Mouse (Mus musculus) lung, adult 2 months (tissue): ENCODE data around the gene Telo2. TPM values are rescaled to one million over a fixed set of nuclear protein-coding genes. Genes with fewer than 3 reads are reported as not detected.
"Not testable (repeated sequence)": the region's sequence is repeated elsewhere in the genome, so short reads cannot be mapped to it uniquely, and the experiment has no call there.

Experiments
- DNase-seq: peaks from one replicate; pipeline ENCODE4 v3.0.0; 2022
- H3K4me1 ChIP-seq: fragments of 200-500 bp; 2 replicates; pipeline ENCODE4 v1.6.1; 2011; ENCODE audit warnings: low read length; ENCODE audit not compliant: control insufficient read depth, insufficient read depth
- H3K4me3 ChIP-seq: fragments of 200-500 bp; replicated peaks from 2 replicates; pipeline ENCODE3; 2011; ENCODE audit warnings: low read depth, mild to moderate bottlenecking, control low read depth, low read length; ENCODE audit errors: extremely low read depth
- CTCF ChIP-seq: fragments of 200-500 bp; IDR thresholded peaks from 2 replicates; pipeline ENCODE4 v1.5.1; 2011; ENCODE audit warnings: mild to moderate bottlenecking, low read length, control low read depth; ENCODE audit not compliant: insufficient read depth
- POLR2A ChIP-seq: fragments of 200-500 bp; IDR thresholded peaks from 2 replicates; pipeline ENCODE4 v1.6.1; 2011; ENCODE audit warnings: low read depth, mild to moderate bottlenecking, control low read depth, low read length, borderline replicate concordance; ENCODE audit errors: extremely low read depth
- WGBS: fragments of 180-500 bp; shearing (Covaris S2); methylation state at CpG from one replicate; pipeline ENCODE4 v1.1.7; 2018; 5-methylcytosine and 5-hydroxymethylcytosine counted together
- polyA plus RNA-seq: library from polyadenylated mRNA; depleted of rRNA; stranded (reverse); fragments of >200 nt; gene quantifications from 2 replicates; pipeline ENCODE4 v1.2.3, GENCODE M21; 2012; rRNA removed

Gene Telo2
- polyA plus RNA-seq = 17.9 and 19.2 TPM in 2 replicates

DNA sequence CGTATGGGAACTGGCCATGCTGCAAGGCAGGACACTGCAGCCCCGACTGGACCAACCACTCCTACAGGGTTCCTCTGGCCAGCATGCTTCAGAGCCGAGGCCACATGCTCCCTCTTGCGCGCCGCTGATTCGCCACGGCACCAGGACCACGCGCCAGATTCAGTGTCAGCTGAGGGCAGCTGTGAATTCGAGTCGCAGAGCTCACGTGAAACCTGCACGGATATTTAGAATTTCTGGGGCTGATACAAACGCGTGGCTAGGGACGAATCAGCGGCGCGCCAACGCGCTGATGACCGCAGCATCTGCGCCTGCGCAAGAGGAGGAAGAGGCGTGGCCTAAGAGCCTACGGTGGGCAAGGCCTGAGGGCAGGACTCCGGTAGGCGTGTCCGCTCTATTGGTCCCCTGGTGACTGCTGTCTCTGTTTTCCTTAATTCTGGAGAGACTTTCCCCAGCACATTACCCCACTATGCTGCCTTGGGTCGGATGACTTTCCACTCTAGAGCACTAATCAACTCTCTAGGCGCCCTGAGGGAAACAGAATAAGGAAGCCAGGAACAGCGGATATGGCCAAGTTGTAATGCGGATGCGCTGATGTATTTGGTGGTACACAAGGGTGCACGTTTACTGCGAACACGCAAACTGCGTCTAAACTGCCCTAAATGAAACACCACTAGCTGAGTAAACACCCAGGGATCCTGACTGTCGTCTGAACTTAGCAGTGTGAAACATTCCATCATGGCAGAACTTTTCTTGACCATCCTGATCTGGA lies at the start of gene Telo2:
Gene Telo2 (minus strand): TSS at position 304 of the 769 bp plus-strand sequence.
- WGBS = 4% methylated on average over 40 of the region's 40 CpGs
- peak; percentile 95 for DNase-seq

GRCm38 (mm10) chr17:25164770-25165169 lies 49.0 kb upstream of the Telo2 start:
- DNase-seq = no peak
- no peak for TF ChIP-seq POLR2A
- no peak for TF ChIP-seq CTCF
- Histone ChIP-seq H3K4me3 (no peak overlapping the region), H3K4me1 (no peaks in the 10 kb centered on the region)
- 92% methylated on average over 3 of the region's 3 CpGs for WGBS

More for the DNA sequence above, at the start of gene Telo2:
- H3K4me1 ChIP-seq = peaks cover 3% of the 10 kb centered on the region; the same call in 1 of the 2 replicates
- peak within 1 kb of the TSS; percentile 58 for H3K4me3 ChIP-seq
- TF ChIP-seq CTCF = no peak
- peak; percentile 57; the same call in 1 of the 2 replicates for TF ChIP-seq POLR2A

GRCm38 (mm10) chr17:25163387-25163786 lies 47.6 kb upstream of the Telo2 start:
- 67% methylated on average over 7 of the region's 7 CpGs for WGBS
- H3K4me1 ChIP-seq = no peaks in the 10 kb centered on the region
- DNase-seq = no peak
- H3K4me3 ChIP-seq = no peak overlapping the region
- no peak for TF ChIP-seq CTCF
- TF ChIP-seq POLR2A = no peak

GRCm38 (mm10) chr17:25162161-25162560 lies 46.4 kb upstream of the Telo2 start, which contains the start of gene Ccdc154:
TSS of gene Ccdc154 (plus strand) at chr17:25162461.
- no peaks in the 10 kb centered on the region for H3K4me1 ChIP-seq
- WGBS = 79% methylated on average over 1 of the region's 1 CpGs
- DNase-seq = no peak
- TF ChIP-seq CTCF (no peak), POLR2A (no peak)
- no peak within 1 kb of the TSS for H3K4me3 ChIP-seq

- no peak for DNase-seq
- H3K4me3 ChIP-seq = no peak overlapping the region
- 63% methylated on average over 4 of the region's 4 CpGs for WGBS
- TF ChIP-seq CTCF (0 out of 2 replicates have a peak, but pooled peaks have one; percentile 4), POLR2A (no peak)
- no peaks in the 10 kb centered on the region; the same call in 1 of the 2 replicates for H3K4me1 ChIP-seq
Measured at GRCm38 (mm10) chr17:25139960-25140359, 24.2 kb upstream of the Telo2 start.

DNA sequence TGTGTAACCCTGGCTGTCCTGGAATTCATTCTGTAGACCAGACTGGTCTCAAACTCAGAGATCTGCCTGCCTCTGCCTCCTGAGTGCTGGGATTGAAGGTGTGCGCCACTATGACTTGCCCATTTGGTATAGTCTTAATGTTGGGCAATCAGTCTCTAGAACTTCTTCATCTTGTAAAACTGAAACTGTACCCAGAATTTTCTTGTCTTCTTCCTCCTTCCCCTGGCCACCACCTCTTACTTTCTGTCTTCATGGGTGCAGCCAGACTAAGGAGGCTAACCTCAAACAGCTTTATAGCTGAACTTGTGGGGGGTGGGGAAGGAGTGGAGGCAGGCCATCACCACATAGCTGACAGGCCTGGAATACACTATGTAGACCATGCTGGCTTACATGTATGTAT lies 23.0 kb upstream of the Telo2 start:
- 97% methylated on average over 1 of the region's 1 CpGs for WGBS
- Histone ChIP-seq H3K4me1 (peaks cover 8% of the 10 kb centered on the region; the same call in 1 of the 2 replicates), H3K4me3 (no peak overlapping the region)
- no peak for TF ChIP-seq POLR2A
- TF ChIP-seq CTCF = no peak
- no peak for DNase-seq

GRCm38 (mm10) chr17:25135622-25136021 lies 19.9 kb upstream of the Telo2 start:
- H3K4me3 ChIP-seq = no peak overlapping the region
- WGBS = 86% methylated on average over 6 of the region's 6 CpGs
- peaks cover 8% of the 10 kb centered on the region; the same call in 1 of the 2 replicates for H3K4me1 ChIP-seq
- no peak for DNase-seq
- TF ChIP-seq POLR2A (no peak), CTCF (no peak)

DNA sequence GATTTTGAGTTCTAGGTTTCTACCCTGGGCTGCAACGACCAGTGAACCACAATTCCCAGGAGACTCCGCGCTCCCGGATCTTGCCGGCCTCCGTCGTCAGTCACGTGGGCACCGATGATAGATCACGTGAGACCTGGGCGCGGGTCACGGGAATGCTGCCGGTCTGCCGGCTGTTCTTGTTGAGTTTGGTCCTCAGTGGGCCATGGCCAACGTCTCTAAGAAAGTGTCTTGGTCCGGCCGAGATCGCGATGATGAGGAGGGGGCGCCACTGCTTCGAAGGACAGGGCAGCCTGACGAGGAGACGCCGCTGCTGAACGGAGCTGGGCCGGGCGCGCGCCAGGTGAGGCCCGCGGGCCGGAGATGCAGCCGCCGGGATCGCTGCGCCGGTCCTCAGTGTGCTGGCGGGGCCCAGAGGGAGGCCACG lies 17.5 kb upstream of the Telo2 start, which contains the start of gene Clcn7:
Gene Clcn7 (plus strand): TSS at position 117 of the 424 bp plus-strand sequence.
- peak; percentile 91 for DNase-seq
- TF ChIP-seq POLR2A = peak; percentile 80; the same call in 1 of the 2 replicates
- no peak for TF ChIP-seq CTCF
- Histone ChIP-seq H3K4me3 (peak within 1 kb of the TSS; percentile 75), H3K4me1 (peaks cover 8% of the 10 kb centered on the region; the same call in 1 of the 2 replicates)
- under 1% methylated on average over 40 of the region's 40 CpGs for WGBS

DNA sequence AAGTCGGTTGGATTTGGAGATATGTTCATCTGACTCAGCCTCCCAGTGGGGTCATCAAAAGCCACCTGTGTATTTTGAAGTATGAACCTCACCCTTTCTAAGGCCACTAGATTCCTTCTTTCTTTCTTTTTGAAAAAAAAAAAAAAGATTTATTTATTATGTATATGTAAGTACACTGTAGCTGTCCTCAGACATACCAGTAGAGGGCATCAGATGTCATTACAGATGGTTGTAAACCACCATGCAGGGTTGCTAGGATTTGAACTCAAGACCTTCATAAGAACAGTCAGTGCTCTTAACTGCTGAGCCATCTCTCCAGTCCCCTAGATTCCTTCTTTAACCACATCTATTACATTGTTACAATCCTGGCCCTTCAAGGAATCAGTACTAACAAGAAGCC lies 14.3 kb upstream of the Telo2 start:
- no peak for DNase-seq
- no peak overlapping the region for H3K4me3 ChIP-seq
- 83% methylated on average over 1 of the region's 1 CpGs for WGBS
- peaks cover 8% of the 10 kb centered on the region; the same call in 1 of the 2 replicates for H3K4me1 ChIP-seq
- TF ChIP-seq CTCF (no peak), POLR2A (no peak)

DNA sequence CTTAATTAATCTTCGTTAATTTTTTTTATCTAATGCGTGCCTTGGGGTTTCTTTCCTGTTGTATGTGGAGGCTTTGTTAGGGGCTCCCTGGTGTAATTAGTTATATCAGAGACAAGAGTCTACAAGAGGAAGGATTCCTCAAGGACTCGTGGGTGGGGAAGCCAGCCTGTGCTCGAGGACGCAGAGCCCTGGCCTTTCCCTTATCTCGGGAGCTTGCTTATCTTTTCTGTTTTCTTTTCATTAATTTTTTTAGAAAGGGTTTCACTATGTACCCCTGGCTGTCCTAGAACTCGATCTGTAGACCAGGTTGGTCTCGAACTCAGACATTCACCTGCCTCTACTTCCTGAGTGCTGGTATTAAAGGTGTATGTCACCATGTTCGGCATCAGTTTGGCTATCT lies 11.9 kb upstream of the Telo2 start:
- Histone ChIP-seq H3K4me3 (no peak overlapping the region), H3K4me1 (no peaks in the 10 kb centered on the region)
- WGBS = 57% methylated on average over 9 of the region's 9 CpGs
- no peak for TF ChIP-seq CTCF
- TF ChIP-seq POLR2A = no peak
- DNase-seq = no peak

- DNase-seq = no peak
- TF ChIP-seq POLR2A (no peak), CTCF (no peak)
- WGBS = 29% methylated on average over 8 of the region's 8 CpGs
- H3K4me1 ChIP-seq = no peaks in the 10 kb centered on the region
- H3K4me3 ChIP-seq = no peak overlapping the region
Measured at GRCm38 (mm10) chr17:25127079-25127478, 11.3 kb upstream of the Telo2 start.

DNA sequence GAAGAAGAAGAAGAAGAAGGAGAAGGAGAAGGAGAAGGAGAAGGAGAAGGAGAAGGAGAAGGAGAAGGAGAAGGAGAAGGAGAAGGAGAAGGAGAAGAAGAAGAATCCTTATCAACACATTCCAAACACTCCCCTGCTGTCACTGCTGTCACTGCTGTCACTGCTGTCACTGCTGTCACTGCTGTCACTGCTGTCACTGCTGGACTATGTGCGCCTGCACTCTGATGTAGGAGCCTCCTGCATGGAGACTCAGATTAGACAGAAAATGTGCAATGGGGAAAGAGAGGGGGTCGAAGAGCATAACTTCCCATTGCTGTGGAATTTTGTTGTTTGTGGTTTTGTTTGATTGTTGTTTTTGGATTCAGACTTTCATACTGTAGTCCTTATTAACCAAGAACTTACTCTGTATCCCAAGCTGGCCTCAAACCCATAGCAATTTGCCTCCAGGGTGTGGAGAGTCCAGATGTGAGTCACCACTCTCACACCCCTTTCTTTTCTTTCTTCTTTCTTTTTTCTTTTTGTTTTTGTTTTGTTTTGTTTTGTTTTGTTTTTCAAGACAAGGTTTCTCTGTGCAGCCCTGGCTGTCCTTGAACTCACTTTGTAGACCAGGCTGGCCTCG lies 9.8 kb upstream of the Telo2 start:
- not testable (repeated sequence) for H3K4me3 ChIP-seq, H3K4me1 ChIP-seq, DNase-seq
- 75% methylated on average over 3 of the region's 3 CpGs for WGBS
